Mouse (Mus musculus) heart, postnatal 4 days (tissue): Measurements from ENCODE around the gene Usp37. TPM values are rescaled to one million over a fixed set of nuclear protein-coding genes. Genes with fewer than 3 reads are reported as not detected.
A peak's percentile ranks its signal among the peaks of the same experiment; 100 is the strongest.
"Not testable (repeated sequence)": the region's sequence is repeated elsewhere in the genome, so short reads cannot be mapped to it uniquely, and the experiment has no call there.

ENCODE experiments used
- DNase-seq: peaks from one replicate; pipeline ENCODE4 v3.0.0; 2021
- total RNA-seq, 2 experiments: library from RNA; stranded (reverse); gene quantifications; 2 replicates each; pipeline ENCODE4 v1.2.3; 2021

The Usp37 gene
- total RNA-seq = 10 to 100 TPM; 22.2 to 26.0 TPM

DNA sequence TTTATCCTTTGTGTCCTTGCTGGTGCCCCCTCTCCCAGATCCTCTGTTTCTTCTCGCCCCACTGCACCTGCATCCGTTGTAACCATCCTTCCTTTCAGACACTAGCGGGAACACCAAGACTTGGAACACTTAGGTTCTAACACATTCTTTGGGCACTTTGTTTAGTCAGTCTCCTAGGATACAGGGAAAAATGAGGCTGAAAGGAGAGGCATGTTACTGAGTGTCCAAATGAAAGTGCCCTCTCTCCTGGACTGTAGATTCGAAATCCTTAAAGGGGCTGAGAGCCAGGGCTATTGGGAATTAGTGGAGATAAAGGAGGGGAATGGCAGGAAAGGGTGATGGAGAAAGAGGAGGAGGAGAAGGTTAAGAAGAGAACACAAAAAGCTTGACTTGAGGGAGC lies at the start of gene Usp37:
Gene Usp37, minus strand, starts transcription at position 101 of the 400 bp plus-strand sequence.
- DNase-seq = no peak

DNA sequence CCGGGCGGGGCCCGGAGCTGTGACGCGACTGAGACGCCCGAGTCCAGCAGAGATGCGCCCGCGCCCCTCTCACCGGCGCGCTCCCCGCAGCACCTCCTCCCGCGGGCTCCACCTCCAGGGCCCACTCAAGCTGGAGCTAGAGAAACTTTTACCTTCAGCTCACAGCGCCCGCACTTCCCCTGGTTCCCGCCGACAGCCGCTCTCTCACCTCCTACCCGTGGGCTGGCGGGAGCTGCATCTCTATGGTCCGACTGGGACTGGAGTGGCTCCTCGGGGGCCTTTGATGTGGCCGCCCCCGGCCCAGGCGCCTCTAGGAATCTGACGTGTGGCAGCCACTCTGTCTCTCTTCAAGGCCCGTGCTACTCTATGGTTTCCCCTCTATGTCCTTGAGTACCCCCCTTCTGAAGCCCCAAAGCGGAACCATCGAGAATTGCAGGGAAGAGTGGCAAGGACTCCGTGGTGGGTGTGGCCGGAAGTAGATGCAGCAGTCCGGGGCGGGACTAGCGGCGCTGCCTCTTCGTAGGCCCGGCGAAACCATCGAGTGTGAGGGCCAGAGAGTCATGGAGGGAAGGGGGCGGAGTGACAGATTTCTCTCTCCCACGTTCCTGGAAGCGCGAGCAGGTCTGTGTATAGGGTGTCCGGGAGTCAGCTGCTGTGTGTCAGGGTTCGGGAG lies 43.8 kb upstream of the Usp37 start, which contains the start of the genes Zfp142 and Bcs1l:
Gene Zfp142, minus strand, starts transcription at position 474 of the 673 bp plus-strand sequence.
Gene Bcs1l, plus strand, starts transcription at position 517 of the 673 bp plus-strand sequence.
- peak; percentile 99 for DNase-seq

DNA sequence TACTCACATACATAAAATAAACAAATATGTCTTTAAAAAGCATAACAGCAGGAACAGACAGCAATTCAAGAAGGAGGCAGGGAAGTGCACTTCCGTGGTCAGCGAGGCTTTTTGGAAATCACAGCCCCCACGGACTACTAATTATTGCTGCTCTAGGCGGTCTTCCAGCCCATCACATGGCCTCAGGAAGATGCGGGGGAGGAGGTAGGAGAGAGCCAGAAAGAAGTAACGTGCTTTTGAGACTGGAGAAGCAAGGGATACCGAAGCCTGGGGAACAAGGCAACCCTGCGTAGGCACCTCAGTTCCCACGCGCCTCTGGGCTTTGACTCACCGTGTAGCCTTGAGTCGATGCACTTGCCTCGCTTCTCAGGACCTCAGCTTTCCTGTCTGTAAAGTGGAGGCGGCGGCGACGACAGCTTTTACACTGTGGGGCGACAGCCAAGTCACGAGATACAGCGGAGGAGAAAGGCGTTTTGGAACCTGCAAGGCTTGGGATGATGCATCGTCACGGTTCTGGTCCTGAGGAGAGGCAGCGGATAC lies 43.2 kb upstream of the Usp37 start:
- peak; percentile 46 for DNase-seq

DNA sequence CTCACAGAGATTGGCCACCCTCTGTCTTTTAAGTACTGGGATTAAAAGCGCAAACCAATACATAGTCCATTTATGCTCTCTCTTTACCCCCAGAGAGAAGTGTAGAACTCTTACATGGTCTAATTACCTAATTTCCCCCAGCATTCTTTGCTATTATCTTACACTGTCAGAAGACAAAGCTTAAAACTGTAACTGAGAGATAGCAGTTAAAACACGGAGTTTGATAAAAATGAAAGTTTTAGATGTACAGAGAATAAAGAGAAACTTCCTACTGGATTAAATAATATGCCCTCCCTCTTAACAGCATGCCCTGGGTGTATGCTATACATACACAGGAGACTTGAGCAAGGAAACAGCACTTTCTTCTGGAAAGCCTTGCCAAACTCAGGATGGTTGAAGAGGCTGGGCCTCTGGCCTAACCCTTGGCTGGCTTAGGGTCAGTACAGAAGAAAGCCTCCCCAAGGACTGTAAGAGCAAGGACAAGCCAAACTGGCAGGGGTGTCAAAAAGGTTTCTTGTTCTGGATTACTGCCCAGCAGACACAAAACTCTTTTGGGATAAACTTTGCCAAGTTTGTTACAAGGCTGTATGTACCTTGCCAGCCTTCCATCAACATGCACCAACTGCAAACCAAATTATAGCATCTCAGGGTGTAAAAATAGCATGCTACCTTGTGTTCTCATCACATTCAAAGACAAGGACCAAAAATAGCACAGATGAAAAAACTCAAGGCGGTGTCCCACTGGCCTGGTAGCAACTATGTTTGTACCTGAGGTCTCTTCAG lies 40.7 kb upstream of the Usp37 start:
- DNase-seq = no peak

DNA sequence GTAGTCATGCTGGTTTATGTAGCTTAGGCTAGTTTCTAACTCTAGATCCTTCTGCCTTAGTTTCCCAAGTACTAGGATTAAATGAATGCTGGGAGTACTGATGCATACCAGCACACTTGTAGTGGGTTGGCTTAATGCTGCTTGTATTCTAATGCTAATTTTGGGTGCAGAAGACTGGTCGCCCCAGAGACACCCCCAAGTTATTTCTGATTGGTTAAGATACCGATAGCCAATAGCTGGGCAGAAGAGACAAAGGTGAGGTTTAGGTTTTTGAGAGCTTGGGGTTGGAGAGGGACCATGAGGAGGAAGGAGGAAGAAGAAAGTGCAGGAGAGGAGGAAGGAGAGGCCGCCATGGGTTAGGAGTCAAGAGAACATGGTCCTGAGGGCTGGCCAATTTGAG lies 38.5 kb upstream of the Usp37 start:
- no peak for DNase-seq

DNA sequence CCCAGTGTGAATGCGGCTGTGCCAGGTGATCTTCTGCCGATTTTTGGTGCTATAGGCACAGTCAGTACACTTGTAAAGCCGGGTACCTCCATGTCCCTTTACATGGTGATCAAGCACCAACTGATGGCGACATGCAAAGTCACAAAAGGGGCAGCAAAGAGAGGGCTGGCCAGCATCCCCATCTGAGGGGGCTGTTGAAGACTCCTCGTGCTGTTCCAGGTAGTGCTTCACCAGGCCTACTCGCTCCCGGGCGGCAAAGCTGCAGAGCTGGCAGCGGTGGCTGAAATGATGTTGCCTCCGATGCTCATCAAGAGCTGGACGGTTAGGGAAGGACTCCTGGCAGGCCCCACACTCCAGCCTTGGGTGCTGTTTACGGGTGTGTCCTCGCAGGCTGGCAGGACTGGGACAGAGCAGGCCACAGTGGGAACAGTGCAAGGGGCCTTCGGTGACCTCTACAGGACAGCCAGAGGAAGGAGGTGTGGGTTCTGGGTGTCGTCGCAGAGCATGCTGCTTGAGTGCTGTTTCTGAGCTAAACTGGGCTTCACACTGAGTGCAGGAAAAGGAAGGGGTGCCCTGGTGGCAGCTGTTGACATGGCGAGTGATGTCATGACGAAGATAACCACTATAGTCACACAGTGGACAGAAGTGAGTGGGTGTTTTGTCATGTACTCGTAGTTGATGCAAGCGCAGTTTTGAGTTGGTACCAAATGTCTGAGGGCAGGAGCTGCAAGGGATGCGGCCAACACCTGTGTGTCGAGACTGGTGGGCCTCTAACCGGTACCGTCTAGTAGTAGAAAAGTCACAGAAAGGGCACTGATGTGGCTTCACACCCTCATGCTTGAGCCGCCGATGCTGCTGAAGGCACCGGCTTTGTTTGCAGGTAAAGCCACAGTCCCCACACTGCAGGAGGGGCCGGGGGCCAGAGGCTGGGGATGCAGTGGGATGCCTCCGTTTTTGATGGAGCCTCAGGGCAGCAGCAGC lies 25.9 kb upstream of the Usp37 start:
- no peak for DNase-seq

DNA sequence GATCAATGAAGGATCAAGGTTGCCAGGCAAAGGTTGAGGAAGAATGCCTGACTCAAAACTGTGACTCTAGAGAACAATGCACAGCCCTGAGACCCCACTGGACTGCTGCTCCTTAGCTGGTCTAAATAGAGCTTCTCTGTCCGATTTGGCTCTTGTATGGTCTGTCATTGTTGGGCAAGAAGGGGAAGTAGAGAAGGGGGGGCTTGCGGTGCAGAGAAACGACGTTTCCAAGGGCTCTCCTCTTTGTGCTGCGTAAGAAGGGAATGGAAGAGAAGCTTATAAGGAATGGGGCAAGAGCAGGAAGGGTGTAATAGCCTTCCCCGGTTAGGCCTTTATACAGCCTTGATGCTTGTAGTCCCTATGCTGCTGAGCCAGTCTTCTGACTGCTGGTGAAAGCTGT lies 21.8 kb upstream of the Usp37 start:
- DNase-seq = no peak

DNA sequence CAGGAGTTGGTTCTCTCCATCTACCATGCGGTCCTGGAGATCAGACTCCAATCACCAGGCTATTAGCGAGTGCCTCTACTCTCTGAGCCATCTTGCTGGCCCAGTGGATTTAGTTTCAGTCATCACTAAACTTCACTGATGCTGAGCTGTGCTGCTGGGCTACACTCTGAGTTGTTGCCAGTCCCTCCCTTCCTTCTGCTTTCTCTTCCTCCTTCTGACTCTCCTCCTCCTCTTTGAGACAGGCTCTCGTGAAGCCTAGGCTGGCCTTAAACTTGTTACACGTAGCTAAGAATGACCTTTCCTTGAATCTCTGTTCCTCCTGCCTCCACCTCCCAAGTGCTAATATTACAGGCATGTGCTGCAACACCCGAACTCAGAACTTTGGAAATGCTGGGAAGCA lies 15.0 kb upstream of the Usp37 start:
- DNase-seq = no peak

DNA sequence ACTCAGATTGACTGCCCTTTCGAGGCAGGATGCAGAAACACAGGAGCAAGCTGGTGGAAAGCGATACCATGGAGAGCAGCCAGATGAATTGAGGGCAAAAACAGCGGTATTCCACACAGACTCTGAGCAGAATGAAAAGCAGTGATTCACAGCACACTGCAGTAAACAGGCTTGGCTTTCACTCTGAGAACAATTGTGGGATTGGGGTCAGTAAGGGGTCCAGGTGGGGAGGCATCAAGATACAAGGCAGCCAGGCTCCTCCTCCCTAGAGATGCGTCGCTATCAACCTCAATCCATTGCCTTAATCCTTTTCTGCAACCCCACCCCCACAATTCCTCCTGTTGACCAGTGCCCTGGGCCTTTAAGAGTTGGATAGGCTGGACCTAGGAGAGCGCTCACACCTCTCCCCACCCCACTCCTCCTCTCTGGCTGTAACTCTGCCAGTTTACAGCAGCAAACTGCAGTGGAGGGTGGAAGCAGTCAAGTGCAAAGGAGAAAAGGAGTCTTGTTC lies 1.6 kb downstream of the Usp37 start, which contains the start of gene Plcd4:
Gene Plcd4, plus strand, starts transcription at position 438 of the 511 bp plus-strand sequence.
- no peak for DNase-seq

DNA sequence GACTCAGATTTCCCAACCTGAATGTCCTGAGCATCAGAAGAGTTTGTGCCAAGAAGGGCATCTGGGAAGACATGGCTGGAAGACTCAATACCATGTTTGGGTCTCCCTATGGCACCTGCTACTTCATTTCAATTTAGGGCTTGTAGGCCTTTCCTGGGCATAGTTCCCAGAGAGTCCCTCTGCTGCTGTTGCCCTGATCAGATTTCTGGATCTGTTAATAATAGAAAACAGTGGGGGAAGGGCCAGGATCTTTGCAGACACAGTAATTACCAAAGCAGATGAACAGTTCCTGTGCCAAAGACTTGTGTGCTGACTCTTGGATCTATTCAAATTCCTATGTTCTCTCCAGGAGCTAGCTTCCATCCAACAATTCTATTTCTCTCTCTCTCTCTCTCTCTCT lies 5.4 kb downstream of the Usp37 start:
- no peak for DNase-seq

DNA sequence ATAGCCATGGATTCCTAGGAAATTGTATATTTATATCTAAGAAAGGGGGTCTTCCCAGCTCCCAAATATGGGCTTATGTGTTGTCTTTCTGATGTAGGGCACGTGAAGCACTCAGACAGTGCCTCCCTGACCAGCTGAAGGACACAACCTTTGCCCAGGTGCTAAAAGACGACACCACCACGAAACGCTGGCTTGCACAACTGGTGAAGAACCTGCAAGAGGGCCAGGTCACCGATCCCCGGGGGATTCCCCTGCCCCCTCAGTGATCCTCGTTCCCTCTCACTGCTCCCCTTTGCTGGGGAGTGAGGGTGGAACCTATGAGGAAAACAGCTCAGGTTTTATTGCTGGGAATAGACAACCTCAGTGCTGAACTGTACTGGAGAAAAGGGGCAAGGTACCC lies 15.5 kb downstream of the Usp37 start:
- no peak for DNase-seq

DNA sequence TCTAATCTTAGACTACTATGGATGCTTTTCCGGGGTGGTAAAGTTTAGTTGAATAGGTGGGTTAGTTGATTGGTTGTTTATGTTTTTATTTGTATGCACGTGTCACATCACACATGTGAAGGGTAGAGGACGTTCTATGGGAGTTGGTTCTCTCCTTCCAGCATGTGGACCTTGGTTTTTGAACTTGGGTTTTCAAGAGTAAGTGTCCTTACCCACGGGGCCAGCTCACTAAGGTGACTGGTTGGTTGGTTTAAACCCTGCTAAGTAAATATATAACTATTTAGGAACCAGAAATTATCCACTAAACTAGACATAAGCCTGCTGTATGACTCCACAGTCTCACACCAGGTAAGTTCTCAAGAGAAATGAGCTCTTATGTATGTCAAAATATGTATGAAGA lies 19.3 kb downstream of the Usp37 start:
- no peak for DNase-seq

- no peak for DNase-seq
Observed at GRCm38 (mm10) chr1:74519875-74520274, 24.2 kb downstream of the Usp37 start.

DNA sequence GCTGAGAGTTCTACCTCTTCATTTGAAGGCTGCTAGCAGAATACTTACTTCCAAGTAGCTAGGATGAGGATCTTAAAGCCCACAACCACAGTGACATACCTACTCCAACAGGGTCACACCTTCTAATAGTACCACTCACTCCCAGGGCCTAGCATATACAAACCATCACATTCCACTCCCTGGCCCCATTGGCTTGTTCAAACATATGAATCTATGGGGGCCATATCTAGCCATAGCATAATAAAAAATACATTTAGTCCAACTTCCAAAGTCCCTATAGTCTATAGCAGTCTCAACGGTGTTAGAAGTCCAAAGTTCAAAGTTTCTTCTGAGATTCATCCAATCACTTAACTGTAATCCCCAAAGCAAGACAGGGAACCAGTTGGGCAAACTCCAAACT lies 31.1 kb downstream of the Usp37 start:
- not testable (repeated sequence) for DNase-seq

DNA sequence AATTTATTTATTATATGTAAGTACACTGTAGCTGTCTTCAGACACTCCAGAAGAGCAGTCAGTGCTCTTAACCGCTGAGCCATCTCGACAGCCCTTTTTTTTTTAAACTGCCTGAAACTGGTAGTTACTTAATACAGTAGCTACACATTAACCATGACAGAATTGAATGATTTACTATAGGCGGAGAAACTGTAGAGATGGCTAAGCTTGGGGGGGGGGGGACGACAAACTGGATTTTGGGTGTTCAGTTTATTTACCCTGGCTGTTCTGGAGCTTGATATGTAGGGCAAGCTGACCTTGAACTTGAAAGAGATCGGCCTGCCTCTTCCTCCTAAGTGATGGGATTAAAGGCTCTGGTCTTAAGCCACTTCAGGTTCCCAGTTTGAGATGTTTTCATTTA lies 32.8 kb downstream of the Usp37 start:
- no peak for DNase-seq

- DNase-seq = no peak
Observed at GRCm38 (mm10) chr1:74507780-74508179, 36.3 kb downstream of the Usp37 start.

GRCm38 (mm10) chr1:74506471-74506881 lies 37.6 kb downstream of the Usp37 start:
- DNase-seq = peak; percentile 72

DNA sequence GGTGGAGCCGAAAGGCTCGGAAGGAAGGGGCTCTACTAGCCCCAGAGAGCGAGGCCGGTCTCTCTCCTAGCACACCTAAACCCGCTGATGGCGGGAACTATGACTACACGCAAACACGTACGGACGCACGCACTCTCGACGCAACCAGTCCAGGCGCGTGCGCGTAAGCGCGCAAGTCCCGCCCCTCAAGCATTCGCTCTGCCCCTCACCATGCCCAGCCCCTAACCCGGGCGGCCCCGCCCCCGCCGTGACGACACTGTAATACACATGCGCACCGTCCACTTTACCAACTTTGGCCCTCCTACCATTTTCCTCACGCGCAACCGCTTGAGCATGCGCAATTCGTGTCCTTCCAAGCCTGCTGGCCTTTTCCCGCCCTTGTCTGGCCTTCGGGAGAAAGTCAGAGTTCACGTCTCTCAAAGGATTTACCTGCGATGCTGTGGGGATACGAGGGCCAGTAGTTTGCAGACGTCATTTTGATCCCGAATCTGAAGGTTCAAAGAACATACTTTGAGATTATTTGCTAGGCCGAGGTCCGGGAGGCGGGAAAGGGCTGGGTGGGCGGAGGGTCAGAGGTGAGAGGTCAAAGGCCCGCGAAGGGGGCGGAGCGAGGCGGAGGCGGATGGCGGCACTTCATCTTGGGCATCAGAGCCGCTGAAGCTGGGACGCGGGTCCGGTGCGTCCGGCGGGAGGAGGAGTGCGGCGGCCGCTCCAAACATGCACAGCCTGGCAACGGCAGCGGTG lies 38.2 kb downstream of the Usp37 start, which contains the start of gene Cnot9:
Gene Cnot9, plus strand, starts transcription at position 338 of the 744 bp plus-strand sequence.
- DNase-seq = peak; percentile 100

GRCm38 (mm10) chr1:74505393-74505720 lies 38.7 kb downstream of the Usp37 start:
- DNase-seq = no peak

GRCm38 (mm10) chr1:74501106-74501505 lies 43.0 kb downstream of the Usp37 start:
- DNase-seq = no peak

DNA sequence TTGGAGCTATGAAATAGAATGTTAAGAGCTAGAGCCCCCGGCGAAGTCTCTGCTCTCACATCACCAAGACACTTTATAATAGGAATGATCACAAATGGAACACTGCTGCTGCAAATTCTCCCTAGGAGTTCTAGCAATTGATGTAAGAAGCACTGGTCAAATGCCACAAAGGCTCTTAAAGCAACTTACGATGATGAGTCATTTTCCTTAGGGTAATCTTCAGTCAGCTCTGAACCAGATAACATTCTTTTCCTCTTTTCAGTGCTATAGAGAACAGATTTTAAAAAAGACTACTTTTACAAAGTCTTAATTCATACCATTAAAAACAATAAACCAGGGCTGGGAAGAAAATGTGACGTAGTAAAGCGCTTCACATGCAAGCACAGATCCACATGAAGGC lies 58.3 kb downstream of the Usp37 start:
- DNase-seq = no peak
